Mouse (Mus musculus) liver, embryonic 16.5 days (tissue): ENCODE results near the gene Habp2. TPM values are rescaled to one million over a fixed set of nuclear protein-coding genes. Genes with fewer than 3 reads are reported as not detected.

Experiments
- ATAC-seq: fragments of 200-750 bp; cut with Nextera tagmentation; 2 replicates; pipeline ENCODE4 v1.8.0; 2017; ENCODE audit warnings: low read depth, mild to moderate bottlenecking, moderate number of reproducible peaks, moderate library complexity
- H3K27ac ChIP-seq: fragments of 300-500 bp; sonication (generic); 2 replicates; pipeline ENCODE4 v1.5.1; 2014; ENCODE audit warnings: mild to moderate bottlenecking, low read length
- H3K27me3 ChIP-seq: fragments of 300-500 bp; sonication (generic); 2 replicates; pipeline ENCODE4 v1.6.1; 2014; ENCODE audit warnings: low read depth, low read length, mixed read lengths; ENCODE audit not compliant: control insufficient read depth, insufficient read depth
- H3K36me3 ChIP-seq: fragments of 300-500 bp; sonication (generic); 2 replicates; pipeline ENCODE4 v1.6.1; 2014; ENCODE audit warnings: mild to moderate bottlenecking; ENCODE audit not compliant: control insufficient read depth, insufficient read depth
- H3K4me1 ChIP-seq: fragments of 300-500 bp; sonication (generic); 2 replicates; pipeline ENCODE4 v1.6.1; 2014; ENCODE audit warnings: low read depth, low read length, mixed read lengths; ENCODE audit not compliant: control insufficient read depth
- H3K4me2 ChIP-seq: fragments of 300-500 bp; sonication (generic); 2 replicates; pipeline ENCODE4 v1.6.1; 2014; ENCODE audit warnings: low read depth, low read length, mixed read lengths
- H3K4me3 ChIP-seq: fragments of 300-500 bp; sonication (generic); 2 replicates; pipeline ENCODE4 v1.5.1; 2014; ENCODE audit warnings: low read depth, mild to moderate bottlenecking, low read length
- H3K9ac ChIP-seq: fragments of 300-500 bp; sonication (generic); 2 replicates; pipeline ENCODE4 v1.6.1; 2014; ENCODE audit warnings: low read depth, low read length
- H3K9me3 ChIP-seq: fragments of 300-500 bp; sonication (generic); replicated peaks from 2 replicates; pipeline ENCODE4 v1.6.1; 2016; ENCODE audit warnings: low read length; ENCODE audit not compliant: control insufficient read depth
- WGBS: fragments of 180-500 bp; shearing (Covaris S2); extraction: QIAGEN DNeasy Blood & Tissue Kit; methylation state at CpG from one replicate; pipeline ENCODE4 v1.1.7; 2014; ENCODE audit not compliant: insufficient replicate concordance; 5-methylcytosine and 5-hydroxymethylcytosine counted together
- polyA plus RNA-seq: library from polyadenylated mRNA; unstranded; fragments of >200 nt; fragmentation: Nextera tagmentation; extraction: Ambion mirVana; gene quantifications from 2 replicates; pipeline ENCODE4 v1.2.1, GENCODE M21; 2015

Habp2 gene
- polyA plus RNA-seq, 1 experiment from 2014 or later: 78.4 TPM

DNA sequence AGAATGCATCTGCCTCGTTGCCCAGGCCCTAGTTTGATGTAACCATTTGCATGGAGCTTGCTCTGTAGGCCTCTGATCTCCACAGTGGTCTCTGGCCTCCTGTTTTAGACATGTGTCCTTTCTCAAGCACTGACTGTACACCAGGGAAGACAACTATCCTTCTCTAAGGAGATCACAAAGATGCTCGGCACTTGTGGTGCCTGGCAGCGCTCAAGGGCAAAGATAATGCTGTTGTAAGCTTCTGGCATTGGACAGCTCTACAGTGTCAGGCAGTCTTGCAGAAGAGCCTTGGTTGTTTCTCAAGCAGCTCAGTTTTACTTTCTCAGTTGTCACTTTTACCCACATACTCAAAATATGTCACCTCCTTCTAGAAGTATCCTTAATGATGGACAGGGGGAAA is 29.6 kb downstream of the Habp2 start:
- no peaks in the 10 kb centered on the region for H3K36me3 ChIP-seq
- H3K27ac ChIP-seq: no peak overlapping the region
- H3K9me3 ChIP-seq: no peaks in the 10 kb centered on the region
- no peaks in the 10 kb centered on the region for H3K27me3 ChIP-seq
- H3K9ac ChIP-seq: no peak overlapping the region
- no peak overlapping the region for H3K4me2 ChIP-seq
- H3K4me1 ChIP-seq: peaks cover 3% of the 10 kb centered on the region; the same call in 1 of the 2 replicates
- 54% methylated on average over 3 of the region's 3 CpGs for WGBS
- H3K4me3 ChIP-seq: no peak overlapping the region
- ATAC-seq: no peak

DNA sequence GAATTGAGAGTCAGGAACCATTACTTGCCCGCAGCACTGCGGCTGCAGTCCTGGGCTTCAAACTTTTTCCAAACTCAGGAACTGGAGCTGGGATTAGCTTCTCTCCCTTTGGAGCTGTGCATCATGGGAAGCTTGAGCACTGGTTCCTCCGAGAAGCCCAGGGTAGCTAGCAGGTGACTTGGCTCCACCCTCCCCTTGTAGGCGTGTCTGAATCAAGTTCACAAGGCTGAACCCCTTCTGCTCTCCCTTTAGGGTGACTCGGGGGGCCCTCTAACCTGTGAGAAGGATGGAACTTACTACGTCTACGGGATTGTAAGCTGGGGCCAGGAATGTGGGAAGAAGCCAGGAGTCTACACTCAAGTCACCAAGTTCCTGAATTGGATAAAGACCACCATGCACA is 32.3 kb downstream of the Habp2 start:
- Histone ChIP-seq H3K4me2 (no peak overlapping the region), H3K9me3 (no peaks in the 10 kb centered on the region), H3K27ac (no peak overlapping the region), H3K36me3 (no peaks in the 10 kb centered on the region), H3K4me1 (peaks cover 3% of the 10 kb centered on the region; the same call in 1 of the 2 replicates), H3K9ac (no peak overlapping the region), H3K27me3 (no peaks in the 10 kb centered on the region), H3K4me3 (no peak overlapping the region)
- no peak for ATAC-seq
- 57% methylated on average over 7 of the region's 7 CpGs for WGBS

DNA sequence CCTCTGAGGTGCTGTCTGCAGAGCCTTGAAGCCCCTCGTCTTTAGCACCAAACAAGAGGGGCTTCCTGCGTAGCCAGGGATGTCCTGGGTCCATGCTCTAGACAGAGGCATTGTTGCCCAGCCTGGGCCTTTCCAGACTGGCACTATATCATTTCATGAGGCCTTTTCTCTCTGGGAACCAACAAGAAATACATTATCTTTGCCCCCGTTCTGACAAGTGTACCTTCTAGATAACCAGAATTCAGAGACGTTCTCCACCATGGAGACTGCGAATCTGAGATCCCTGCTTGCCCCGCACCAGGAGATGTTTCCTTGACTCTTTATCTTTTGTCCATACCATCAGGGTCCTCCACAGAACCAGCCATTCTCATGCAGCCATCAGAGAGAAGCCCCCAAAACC is 32.7 kb downstream of the Habp2 start:
- peaks cover 3% of the 10 kb centered on the region; the same call in 1 of the 2 replicates for H3K4me1 ChIP-seq
- H3K27ac ChIP-seq: no peak overlapping the region
- H3K4me3 ChIP-seq: no peak overlapping the region
- H3K9me3 ChIP-seq: no peaks in the 10 kb centered on the region
- H3K27me3 ChIP-seq: no peaks in the 10 kb centered on the region
- H3K9ac ChIP-seq: no peak overlapping the region
- 0 out of 2 replicates have a peak overlapping the region, but pooled peaks have one; percentile 28 for H3K4me2 ChIP-seq
- ATAC-seq: peak; percentile 47
- no peaks in the 10 kb centered on the region for H3K36me3 ChIP-seq
- WGBS: 29% methylated on average over 6 of the region's 6 CpGs

- 36% methylated on average over 26 of the region's 26 CpGs for WGBS
- Histone ChIP-seq H3K36me3 (no peaks in the 10 kb centered on the region), H3K4me3 (no peak overlapping the region), H3K27ac (no peak overlapping the region), H3K4me2 (peak overlapping the region; percentile 28), H3K9me3 (no peaks in the 10 kb centered on the region), H3K9ac (no peak overlapping the region), H3K27me3 (no peaks in the 10 kb centered on the region), H3K4me1 (peaks cover 3% of the 10 kb centered on the region; the same call in 1 of the 2 replicates)
- ATAC-seq: no peak
Measured at GRCm38 (mm10) chr19:56320186-56320860, 33.4 kb downstream of the Habp2 start.

- H3K9ac ChIP-seq: no peak overlapping the region
- 67% methylated on average over 12 of the region's 12 CpGs for WGBS
- H3K4me2 ChIP-seq: no peak overlapping the region
- no peak overlapping the region for H3K27ac ChIP-seq
- peaks cover 3% of the 10 kb centered on the region; the same call in 1 of the 2 replicates for H3K4me1 ChIP-seq
- H3K4me3 ChIP-seq: no peak overlapping the region
- no peaks in the 10 kb centered on the region for H3K27me3 ChIP-seq
- no peak for ATAC-seq
- no peaks in the 10 kb centered on the region for H3K9me3 ChIP-seq
- no peaks in the 10 kb centered on the region for H3K36me3 ChIP-seq
Measured at GRCm38 (mm10) chr19:56321303-56321920, 34.5 kb downstream of the Habp2 start.

GRCm38 (mm10) chr19:56325676-56326075 is 38.7 kb downstream of the Habp2 start:
- ATAC-seq: no peak
- Histone ChIP-seq H3K27ac (no peak overlapping the region), H3K4me2 (no peak overlapping the region), H3K4me3 (no peak overlapping the region), H3K36me3 (no peaks in the 10 kb centered on the region), H3K27me3 (no peaks in the 10 kb centered on the region), H3K4me1 (no peaks in the 10 kb centered on the region), H3K9ac (no peak overlapping the region), H3K9me3 (no peaks in the 10 kb centered on the region)
- WGBS: 64% methylated on average over 10 of the region's 10 CpGs

- Histone ChIP-seq H3K4me1 (no peaks in the 10 kb centered on the region), H3K36me3 (no peaks in the 10 kb centered on the region), H3K27me3 (no peaks in the 10 kb centered on the region), H3K4me3 (no peak overlapping the region), H3K9me3 (no peaks in the 10 kb centered on the region), H3K4me2 (no peak overlapping the region), H3K27ac (no peak overlapping the region), H3K9ac (no peak overlapping the region)
- 73% methylated on average over 21 of the region's 21 CpGs for WGBS
- no peak for ATAC-seq
Measured at GRCm38 (mm10) chr19:56326243-56326855, 39.4 kb downstream of the Habp2 start.

DNA sequence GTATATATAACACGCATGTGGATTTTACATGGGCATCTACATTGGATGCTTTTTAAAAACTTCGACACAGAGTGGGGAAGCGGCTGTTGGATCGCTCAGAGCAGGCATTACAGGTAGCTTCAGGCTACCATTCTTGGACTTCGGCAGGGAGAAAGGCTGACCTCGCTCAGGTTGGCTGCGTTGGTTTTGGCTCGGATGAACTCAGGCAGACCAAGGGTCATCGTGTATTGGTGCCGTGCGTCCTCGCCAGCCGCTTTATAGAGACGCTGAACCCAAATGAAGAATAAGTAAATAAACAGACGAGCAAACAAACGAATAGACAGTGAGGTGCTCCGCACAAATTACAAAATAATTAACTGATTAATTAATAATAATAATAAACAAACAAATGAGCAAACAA is 49.4 kb downstream of the Habp2 start:
- WGBS: 72% methylated on average over 17 of the region's 17 CpGs
- no peak overlapping the region for H3K4me3 ChIP-seq
- no peak for ATAC-seq
- no peaks in the 10 kb centered on the region for H3K36me3 ChIP-seq
- no peak overlapping the region for H3K9ac ChIP-seq
- no peak overlapping the region for H3K27ac ChIP-seq
- no peak overlapping the region for H3K4me2 ChIP-seq
- H3K9me3 ChIP-seq: no peaks in the 10 kb centered on the region
- no peaks in the 10 kb centered on the region for H3K4me1 ChIP-seq
- H3K27me3 ChIP-seq: no peaks in the 10 kb centered on the region

DNA sequence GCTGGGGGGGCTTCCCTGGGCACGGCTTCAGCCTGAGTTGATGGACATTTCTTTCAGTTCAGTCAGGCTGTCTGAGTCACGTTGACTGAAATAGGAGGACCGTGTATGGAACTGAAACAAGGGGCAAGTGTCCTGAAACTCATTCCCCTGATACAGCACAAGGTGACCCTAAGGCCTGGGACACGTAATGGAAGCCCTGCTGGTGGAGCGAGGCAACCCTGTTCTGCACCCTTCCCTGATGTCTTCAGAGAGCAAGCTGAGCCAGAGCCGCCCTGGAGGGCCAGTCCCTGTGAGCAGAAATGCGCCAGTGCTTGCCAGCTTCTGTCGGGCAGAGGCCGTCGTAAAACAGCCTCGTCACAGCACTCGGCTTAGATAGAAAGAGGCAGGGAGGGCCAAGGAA is 49.9 kb downstream of the Habp2 start:
- Histone ChIP-seq H3K27ac (no peak overlapping the region), H3K27me3 (no peaks in the 10 kb centered on the region), H3K9ac (no peak overlapping the region), H3K4me1 (no peaks in the 10 kb centered on the region), H3K4me2 (no peak overlapping the region), H3K4me3 (no peak overlapping the region), H3K9me3 (no peaks in the 10 kb centered on the region), H3K36me3 (no peaks in the 10 kb centered on the region)
- 62% methylated on average over 12 of the region's 12 CpGs for WGBS
- no peak for ATAC-seq
